Mouse (Mus musculus): ENCODE results near the gene Akap8l.

Gene Akap8l

DNA sequence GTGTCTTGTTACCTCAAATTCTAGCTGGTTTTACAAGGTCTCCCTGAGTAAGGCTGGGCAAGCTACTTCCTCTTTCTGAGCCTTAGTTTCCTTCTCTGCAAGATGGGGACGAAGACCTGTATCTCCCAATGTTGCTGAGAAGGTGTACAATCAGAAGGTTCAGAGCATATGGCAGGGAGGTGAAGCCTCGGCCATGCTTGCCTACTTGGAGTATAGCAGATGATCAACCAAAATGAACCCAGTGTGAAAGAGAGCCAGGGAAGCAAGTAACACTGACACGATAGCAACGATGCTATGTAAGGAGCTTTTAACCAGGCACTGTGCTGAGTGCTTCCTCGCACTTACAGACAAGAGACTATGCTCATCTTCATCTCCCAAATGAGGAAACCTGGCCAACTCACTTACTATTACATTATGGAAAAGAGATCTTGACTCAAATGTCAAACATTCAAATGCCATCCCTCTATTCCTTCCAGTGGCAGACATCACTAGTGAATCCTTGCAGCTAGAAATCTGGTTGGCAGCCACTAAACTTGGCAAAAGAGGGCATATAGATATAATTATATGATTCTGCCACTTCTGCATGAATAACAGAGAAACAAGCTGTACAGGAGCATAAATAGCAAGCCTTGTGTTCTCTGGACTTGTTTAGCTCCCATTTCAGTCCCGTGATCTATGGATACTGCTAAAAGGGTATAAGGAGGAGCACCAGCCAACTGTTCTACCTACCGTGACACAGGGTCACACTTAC is 8.0 kb upstream of the Akap8l start:
- no peak for DNase-seq (ENCODE audit: low spot score in 2 of 2)

DNA sequence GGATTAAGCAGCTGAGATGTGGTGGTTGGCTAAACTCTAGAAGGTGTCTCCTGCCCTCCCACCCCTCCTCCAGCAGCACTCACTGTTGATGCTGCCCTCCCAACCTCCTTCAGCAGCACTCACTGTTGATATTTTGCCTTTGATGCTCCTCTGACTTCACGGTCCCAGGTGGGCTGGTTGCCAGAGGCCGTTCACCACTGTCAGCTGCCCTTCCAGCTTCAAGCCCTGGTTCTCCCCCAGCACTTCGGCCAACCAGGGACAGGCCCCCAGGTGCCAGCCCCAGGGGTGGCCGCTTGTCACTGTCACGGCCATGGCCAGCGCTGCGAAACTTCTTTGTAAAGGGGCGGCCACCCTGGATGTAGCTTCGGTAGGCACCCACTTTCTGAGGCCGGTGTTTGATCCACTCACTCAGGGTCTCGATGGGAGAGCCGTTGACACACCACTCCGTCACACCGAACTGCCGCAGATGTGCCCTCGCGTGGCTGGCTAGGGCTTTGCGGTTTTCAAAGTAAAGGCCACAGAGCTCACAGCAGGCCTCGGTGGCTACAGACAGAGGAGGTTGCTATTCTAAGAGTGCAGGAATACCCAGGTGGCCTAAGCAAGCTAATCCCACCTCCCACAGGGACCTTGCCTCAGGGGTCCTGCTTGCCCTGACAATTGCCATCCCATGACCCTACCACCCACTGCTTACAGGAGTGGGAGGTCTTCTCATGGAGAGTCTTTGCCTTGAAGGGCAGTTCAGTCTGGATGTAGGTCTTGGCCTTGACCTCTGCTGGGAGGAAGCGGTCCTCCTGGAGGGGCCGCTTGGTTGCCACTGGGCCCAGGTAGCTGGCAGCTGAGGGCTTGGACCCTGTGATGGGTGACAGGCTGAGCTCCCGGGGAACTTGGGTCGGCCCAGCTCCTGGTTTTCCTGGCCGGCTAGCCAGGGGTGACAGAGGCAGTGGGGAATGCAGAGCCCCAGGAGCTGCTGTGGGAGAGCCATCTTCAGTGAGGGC is 6.7 kb upstream of the Akap8l start:
- no peak for DNase-seq (ENCODE audit: low spot score in 2 of 2)

DNA sequence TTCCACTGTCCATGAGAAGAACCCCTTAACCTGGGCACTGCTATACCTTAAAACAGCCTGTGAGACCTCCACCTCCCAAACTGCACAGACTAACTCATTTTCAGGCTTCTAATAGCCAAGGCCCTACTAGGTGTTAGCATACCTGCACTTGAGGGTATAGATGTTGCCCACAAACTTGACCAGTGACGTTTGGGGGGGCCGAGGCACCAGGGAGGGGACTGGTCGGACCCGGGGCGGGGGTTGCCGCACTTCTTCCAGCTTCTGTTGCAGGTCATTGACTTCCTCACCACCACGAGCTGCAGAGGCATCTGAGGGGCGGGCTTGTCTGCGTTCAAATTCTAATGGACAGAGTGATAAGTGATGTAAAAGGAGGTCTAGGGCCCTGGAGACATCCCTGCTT is 5.9 kb upstream of the Akap8l start:
- DNase-seq (ENCODE audit: low spot score in 2 of 2) = no peak

DNA sequence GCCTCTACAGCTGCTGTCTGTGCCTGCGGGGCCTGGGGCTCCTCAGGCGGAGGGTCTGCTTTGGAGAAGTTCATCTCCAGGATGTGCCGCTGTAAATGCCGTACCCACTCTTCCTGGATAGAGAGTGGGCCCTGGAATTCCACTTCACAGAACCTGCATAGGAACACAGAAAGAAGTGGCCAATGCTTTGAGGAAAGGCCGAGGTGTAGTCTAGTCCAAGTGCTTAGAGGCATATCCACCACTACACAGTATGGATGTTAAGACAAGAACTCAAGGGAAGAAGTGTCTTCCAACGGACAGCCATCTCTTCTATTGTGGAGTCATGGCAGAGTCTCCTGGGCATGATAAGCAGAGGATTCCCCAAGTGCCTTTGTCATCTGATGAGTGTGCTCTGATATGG is 4.6 kb upstream of the Akap8l start:
- DNase-seq (ENCODE audit: low spot score in 2 of 2) = no peak

DNA sequence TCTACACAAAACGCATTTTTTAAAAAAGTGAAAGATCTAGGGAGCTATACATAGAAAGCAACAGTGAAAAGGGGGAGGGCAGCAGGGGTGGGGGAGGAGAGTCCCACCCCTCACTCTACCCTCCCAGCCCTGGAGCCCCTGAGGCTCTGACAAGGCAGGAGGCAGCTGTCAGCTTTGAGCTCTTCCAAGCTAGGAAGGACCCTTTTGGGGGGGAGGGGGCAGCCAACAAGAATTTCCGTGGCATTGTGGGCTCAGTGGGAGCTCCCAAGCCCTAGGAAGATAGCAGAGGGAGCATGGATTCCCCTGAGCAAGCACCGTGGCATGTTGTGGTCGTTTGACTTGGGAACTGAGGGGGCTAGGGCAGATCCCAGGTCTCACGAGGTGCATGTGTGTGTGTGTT is 3.8 kb upstream of the Akap8l start:
- DNase-seq (ENCODE audit: low spot score in 2 of 2) = no peak

DNA sequence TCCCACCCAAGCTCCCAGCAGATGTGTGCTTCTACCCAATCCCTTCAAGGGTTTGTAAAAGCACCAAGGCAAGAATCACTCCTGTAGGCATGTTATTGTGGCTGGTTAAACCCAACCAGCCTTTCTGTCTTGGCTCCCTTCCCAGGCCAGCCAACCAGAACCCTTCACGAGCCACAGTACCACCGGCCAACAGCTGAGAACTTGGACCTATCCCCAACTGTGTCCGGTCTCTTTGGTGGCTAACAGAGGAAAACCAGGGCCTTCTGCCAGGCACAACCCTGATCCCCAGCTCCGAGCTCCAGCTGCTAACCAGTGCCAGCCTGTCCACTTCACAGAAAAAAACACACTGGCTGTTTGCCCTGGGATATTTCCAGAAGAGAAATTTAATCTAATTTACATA is 3.3 kb upstream of the Akap8l start:
- peak in 1 of 2 experiments; percentile 81 for DNase-seq (ENCODE audit: low spot score in 2 of 2)

DNA sequence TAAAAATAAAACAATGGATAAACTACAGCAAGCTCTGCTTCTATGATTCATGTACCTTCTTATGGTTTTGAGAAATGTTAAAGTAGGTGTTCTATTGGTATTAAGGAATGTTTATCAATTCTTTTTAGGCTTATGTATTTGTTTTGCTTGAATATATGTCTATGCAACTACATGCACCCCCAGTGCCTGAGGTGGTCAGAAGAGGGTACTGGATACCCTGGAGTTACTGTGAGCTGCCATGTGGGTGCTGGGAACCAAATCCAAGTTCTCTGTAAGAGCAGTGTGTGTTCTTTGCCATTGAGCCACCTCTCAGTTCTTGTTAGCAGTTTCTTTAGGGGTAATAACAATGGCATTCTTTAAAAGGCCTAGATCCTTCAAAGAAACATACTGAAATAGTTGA is 1.3 kb upstream of the Akap8l start:
- no peak for DNase-seq (ENCODE audit: low spot score in 2 of 2)

DNA sequence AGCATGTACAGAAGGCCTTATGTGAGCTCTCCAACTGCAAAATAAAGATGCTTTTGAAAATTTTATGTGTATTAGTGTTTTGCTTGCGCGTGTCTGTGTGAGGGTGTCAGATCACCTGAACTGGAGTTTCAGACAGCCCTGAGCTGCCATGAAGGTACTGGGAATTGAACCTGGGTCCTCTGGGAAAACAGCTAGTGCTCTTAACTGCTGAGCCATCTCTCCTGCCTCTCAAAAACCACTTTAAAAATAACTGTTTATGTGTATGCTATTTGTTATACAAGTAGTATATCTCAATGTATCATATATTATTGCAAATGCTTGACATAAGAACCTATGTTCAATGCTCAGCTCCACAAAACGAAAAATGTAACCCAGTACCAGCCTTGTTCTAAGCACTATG is 862 bp upstream of the Akap8l start:
- no peak for DNase-seq (ENCODE audit: low spot score in 2 of 2)

DNA sequence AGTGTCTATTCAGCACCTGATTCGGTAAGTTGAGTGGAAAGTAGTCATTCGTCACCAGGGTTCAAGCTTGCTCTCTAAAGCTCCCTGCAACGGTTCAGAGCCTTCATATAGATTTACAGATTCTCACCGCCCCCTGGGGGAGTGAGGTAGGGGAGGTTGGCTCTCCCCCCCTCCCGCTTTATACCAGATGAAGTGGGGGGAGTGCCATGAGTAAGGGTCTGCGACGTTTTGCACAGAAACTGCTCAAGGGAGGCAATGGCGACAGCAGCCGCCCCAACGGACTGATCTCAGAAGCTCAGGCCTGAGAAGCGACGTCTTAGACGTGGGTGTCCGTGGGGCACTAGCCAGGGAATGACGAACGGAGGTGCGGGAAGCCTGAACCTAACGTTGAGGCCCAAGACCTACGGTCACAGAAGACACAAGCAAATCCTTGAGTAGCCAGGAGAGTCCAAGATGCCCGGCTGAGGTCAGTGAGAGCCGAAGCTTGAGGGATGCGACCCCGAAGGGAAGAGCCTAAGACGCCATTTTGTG is 491 bp downstream of the Akap8l start:
- no peak for DNase-seq (ENCODE audit: low spot score in 2 of 2)

DNA sequence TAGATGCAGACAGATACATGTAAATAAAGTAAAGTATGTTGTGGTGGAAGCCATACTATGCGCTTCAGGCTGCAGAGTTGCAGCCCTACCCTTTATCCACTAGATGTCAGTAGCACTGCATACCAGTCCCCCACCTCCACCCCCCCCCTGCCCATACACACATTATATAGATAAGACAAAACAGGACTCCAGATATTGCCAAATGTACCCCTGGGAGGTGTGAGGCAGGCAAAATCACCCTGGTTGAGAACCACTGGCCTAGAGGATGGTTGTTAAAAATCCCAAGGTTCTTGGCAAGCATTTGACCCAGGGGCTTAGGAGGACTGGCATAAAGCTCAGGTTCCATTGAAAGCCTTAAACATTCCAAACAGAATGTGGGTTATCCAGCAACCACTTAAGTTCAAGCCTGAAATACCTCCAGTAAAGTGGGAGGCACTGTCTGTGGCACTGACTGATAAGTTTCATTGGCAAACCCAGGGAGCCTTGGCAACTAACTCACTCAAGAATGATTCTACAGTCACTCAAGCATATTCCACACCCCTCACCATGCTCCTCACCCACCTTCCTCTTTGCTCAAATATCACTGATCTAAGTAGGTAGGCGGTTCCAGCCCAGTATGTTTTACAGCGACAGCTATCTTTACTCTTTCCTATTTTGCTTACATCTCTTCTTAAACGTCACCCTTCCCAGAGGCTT is 1.2 kb downstream of the Akap8l start:
- DNase-seq (ENCODE audit: low spot score in 2 of 2) = peak in 1 of 2 experiments; percentile 37

DNA sequence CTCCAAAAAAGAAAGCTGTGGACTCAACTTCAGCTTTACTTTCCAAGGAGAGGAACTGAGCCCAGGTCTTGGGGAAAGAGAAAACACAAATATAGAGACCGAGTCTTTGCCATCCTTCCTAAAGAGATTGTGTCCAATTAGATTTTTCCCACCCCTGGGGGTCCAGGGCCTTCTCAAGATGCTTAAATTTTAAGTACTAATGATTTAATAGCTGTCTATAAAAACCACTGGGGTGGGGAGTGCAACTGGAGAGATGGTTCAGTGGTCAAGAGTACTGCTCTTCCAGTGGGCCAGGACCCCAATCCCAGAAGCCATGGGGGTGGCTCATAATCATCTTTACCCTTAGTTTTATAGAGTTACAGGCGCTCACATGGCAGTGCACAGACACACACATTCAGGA is 2.0 kb downstream of the Akap8l start:
- no peak for DNase-seq (ENCODE audit: low spot score in 2 of 2)

DNA sequence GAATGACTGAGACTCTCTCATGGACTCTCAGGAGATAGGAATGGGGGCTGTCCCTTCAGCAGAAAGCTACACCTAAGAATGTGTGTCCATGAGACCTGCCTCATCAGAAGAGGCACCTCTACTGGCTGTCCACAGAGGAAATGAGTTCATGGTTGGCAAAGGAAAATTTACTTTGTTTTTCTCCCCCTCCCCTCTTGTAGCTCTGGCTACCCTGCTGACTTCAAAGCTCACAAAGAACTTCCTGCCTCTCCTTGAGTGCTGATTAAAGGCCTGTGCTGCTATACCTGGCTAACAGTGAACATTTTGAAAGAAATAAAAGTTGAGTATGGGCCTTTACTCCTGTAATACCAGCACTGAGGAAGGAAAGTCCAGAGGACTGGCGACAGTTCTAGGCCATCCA is 9.3 kb downstream of the Akap8l start:
- DNase-seq (ENCODE audit: low spot score in 2 of 2) = no peak

DNA sequence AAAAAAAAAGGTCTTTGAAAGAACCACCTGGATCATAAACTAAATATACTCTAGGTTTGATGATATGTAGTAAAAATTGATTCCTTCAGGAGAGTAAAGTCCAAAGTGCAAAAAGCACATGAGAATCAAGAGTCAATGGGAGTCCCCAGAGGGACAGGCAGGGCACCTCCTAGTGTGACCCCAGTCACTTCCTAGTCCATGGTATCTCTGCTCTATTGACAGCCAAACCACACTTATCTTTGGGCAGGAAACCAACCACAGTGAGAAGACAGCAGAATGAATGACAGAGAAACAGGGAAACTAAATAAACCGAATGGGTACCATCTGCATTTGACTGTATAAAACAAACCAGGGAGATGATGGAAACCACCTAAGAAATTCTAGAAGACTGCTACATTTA is 10.3 kb downstream of the Akap8l start:
- no peak for DNase-seq (ENCODE audit: low spot score in 2 of 2)

DNA sequence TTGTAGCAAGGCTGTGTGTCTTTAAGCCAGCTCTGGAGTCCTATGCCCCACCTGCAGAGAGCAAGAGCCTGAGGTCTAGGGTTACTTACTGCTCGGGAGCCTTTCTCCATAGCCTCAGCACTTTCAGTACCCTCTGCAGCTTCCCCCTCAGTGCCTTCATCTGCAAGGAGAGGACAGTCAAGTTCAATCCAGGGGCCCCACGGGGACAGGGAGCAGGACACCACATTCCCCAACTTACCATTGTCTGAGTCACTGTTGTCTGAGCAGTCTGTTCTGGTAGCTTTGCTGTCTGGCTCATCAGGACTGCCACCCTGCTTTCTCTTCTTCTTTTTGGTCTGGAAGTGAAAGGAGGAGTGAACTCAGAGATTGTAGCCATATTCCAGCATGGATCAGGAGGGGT is 14.5 kb downstream of the Akap8l start:
- DNase-seq (ENCODE audit: low spot score in 2 of 2) = no peak

DNA sequence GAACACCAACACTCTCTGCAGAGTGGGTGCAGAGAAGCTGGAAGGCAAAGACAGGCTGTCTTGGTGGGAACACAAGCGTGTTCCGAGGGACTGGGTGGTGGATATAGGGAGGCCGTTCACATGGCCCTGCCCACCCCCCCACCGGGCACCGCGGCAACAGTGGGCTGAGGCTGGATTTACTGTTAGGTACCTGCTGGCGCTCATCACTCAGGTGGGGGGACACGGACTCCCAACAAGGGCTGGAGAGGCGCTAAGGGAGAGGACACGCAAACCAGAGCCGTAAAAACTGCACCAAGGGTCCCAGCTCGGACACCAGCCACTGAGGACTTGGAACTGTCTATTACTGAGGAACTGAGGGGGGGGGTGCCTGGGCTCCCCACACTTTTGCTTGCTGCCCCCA is 15.5 kb downstream of the Akap8l start:
- DNase-seq (ENCODE audit: low spot score in 2 of 2) = no peak

DNA sequence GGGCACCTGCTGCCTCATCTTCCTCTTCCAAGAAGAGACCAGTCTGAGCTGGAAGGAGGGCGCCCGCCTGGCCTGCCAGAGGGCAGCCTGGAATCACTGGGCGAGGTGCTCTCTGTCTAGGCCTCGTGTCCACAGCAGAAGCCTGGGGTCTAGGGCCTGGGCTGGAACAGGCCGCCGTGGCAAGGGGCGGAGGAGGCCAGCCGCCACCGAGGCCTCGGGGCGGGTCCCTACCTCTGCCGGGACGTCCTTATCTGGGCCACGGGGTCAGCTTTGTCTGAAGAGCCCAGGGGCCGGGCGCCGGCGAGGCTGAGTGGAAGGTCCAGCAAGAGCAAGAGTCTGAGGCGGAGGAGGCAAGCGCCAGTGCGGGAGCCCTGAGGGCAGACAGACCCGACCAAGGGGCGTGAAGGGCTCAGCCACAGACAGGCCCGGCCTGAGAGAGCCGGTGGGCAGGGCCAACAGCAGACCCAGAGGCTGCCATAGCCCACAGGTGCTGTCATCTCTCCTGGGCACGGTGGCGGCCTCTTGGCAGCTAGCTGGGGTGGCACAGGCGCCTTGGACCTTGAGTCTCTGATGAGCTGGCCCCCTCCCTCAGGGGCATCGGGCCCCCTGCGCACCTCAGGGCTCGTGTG is 16.6 kb downstream of the Akap8l start:
- no peak for DNase-seq (ENCODE audit: low spot score in 2 of 2)

DNA sequence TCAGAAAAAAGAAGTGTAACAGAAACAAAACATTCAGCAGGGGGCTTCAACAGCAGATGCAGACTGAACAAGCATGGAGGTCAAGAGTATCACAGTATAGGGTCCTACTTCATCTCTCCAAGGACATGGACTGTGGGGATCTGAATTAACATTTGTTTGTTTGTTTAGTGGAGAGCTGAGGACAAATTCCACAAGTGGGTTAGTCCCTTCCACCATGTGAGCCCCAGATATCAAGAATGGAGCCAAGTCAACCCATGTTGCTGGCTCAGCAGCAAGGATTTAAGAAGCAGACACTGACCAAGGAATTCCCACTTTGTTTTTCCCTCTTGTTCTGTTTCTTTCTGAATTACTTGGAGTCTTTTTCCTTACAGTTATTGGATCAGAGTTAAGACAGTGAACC is 22.9 kb downstream of the Akap8l start:
- no peak for DNase-seq (ENCODE audit: low spot score in 2 of 2)

DNA sequence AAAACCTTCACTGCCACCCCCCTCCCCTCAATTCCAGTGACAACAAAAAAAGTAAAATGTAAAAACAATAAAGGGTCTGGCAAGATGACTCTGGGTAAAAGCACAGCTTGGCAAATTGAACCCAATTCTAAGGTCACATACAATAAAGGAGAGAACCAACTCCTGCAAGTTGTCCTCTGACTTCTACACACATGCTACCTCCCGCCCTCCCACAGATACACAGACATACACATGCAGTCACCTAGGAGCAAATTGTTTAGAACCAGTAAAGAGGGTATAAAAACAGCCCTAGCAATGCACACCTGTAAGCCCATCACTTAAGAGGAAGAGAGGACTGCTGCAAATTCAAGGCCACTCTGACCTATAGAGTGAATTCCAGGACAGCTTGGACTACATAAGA is 27.6 kb downstream of the Akap8l start:
- DNase-seq (ENCODE audit: low spot score in 2 of 2) = no peak

DNA sequence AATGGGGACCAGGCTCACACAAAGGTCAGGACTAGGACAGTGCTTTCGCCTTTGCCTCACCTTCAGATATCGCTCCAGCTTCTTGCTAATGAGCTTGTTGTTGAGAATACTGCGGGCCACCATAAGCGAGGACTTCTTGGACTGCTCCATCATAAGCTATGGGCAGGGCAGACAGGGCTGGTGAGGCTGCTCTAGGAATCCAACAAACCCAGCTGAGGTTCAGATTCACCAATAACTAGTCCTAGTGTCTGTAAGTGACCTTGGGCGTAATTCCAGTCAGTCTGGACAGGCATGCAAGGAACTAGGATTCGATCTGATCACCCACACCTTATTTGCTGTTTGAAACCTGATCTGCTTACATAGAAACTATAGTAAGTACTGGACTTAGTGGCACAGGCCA is 28.6 kb downstream of the Akap8l start:
- DNase-seq (ENCODE audit: low spot score in 2 of 2) = no peak

DNA sequence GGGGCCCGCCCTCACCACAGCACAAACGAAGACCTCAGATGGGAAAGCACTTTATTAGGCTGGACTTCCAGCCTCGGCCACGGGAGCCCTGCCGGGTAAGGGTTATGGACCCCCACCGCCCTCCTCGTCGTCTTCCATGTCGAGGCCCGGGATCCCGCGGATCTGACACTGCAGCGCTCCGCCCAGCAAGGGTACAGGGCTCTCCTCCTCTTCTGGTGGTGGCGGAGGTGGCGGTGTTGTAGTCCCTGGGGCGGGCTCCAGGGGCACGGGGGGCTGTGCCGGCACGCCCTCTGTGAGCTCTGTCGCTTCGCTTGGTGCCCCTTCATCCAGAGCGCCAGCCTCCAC is 29.0 kb downstream of the Akap8l start:
- no peak for DNase-seq (ENCODE audit: low spot score in 2 of 2)

DNA sequence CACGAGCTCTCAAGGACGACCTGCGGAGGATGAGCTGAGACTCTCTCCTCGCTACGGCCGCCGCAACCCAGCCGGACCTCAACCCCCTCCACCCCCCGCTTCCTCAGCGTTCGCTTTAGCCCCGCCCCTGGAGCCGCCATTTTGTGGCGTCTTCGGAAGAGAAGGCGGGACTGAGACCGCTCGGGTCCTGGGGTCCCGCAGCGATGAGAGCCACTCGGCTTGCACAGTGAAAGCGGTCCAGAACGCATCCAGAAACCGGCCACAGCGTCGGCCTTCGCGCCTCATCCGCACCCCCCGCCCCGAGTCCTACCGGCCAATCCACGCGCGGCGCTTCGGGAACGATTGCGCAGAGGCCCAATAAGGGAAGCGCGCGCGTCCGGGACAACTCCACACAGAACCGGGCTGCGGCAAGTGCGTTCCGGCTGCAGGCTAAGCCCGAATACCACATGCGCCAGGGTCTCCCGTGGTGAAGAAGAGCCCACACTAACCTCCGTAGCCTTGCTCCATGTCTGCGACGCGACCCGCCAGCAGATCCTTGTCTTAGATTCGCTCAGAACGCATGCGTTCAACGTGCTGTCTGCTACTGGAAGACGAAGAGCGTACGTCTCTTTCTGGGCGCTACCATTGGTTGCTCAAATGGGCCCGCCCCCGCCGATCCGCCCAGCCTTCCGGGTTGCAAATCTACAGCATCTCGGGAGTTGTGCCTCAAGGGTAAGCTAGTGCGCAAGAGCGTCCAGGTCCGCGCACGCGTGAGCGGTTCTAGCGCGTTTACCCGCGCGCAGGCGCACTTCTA is 29.6 kb downstream of the Akap8l start, which contains the start of gene Akap8:
Gene Akap8 (minus strand): TSS at position 642 of the 793 bp plus-strand sequence.
- peak; percentile 88 to 96 for DNase-seq (ENCODE audit: low spot score in 2 of 2)
